Mouse (Mus musculus): Measurements from ENCODE around the gene Zbtb12.
"Not testable (repeated sequence)": the region's sequence is repeated elsewhere in the genome, so short reads cannot be mapped to it uniquely, and the experiment has no call there.

DNA sequence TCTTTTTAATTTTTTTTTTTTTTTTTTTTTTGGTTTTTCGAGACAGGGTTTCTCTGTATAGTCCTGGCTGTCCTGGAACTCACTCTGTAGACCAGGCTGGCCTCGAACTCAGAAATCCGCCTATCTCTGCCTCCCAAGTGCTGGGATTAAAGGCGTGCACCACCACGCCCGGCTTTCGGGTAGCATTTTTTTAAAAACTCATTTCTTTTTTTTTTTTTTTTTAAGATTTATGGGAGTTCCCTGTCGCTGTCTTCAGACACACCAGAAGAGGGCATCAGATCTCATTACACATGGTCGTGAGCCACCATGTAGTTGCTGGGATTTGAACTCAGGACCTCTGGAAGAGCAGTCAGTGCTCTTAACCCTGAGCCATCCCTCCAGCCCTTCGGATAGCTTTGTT is 22.7 kb downstream of the Zbtb12 start:
- not testable (repeated sequence) for TF ChIP-seq CTCF (conservative IDR thresholded peaks at IDR 0.05; ENCODE audit: low read length); POU5F1 (IDR thresholded peaks at IDR 0.05; ENCODE audit: borderline replicate concordance, low read length)
